Mouse (Mus musculus): ENCODE data around the gene Uts2b. TPM values are rescaled to one million over a fixed set of nuclear protein-coding genes. Genes with fewer than 3 reads are reported as not detected.

Gene Uts2b
- polyA plus RNA-seq, 1 experiment, result not detected

- H3K27me3 ChIP-seq (ENCODE audit: control insufficient read depth, insufficient read depth, low read length), result no peaks in the 10 kb centered on the region
- TF ChIP-seq CTCF (IDR thresholded peaks at IDR 0.05; ENCODE audit: control insufficient read depth, insufficient read depth, insufficient replicate concordance, low read depth, low read length) (no peak), POLR2A (IDR thresholded peaks at IDR 0.05; ENCODE audit: control insufficient read depth, low read depth, low read length) (no peak)
- no peaks in the 10 kb centered on the region for H3K36me3 ChIP-seq (ENCODE audit: control insufficient read depth, insufficient read depth, low read length)
- H3K27ac ChIP-seq (ENCODE audit: control insufficient read depth, insufficient read depth, low read depth, low read length), result no peak overlapping the region
- H3K4me3 ChIP-seq (ENCODE audit: control insufficient read depth, low read depth, low read length), result no peak overlapping the region
- H3K4me1 ChIP-seq (ENCODE audit: control insufficient read depth, insufficient read depth, low read length), result no peaks in the 10 kb centered on the region
Observed at GRCm38 (mm10) chr16:27396951-27397350, 26.9 kb upstream of the Uts2b start.

DNA sequence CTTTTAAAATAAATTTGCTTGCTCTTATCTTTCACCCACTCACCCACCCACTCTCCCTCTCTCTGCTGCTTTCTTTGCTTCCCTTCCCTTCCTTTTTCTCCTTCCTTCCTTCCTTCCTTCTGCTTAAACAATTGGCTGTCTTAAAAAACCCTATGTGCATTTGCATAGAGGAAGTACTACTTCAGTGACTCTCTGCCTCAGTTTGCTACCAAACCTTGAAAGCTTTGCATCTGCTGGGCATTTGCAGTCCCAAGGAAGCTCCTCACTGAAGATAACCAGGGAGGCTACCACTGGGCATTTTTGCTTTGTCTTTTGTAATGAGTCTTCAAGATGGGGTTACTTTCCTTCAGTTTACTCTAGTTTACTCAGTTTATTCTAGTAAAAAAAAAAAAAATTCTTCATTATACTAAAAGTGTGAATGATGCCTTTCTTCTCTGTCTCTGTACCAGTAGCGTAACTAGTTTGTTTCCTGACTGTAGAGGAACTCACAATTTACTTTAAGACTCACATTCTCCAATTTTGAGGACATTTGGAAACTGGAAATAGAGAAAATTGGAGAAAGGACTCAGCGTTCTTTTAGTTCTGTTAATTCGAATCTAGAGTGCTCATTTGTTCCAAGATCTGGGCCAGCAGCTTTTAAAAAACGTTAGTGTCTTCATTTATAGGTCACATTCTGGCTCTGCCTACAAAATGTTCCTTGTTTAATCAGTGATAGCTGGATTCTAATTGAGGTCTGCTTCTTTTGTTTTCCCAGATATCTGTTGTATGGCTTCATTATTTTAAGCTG, 25.4 kb upstream of the Uts2b start:
- TF ChIP-seq CTCF (IDR thresholded peaks at IDR 0.05; ENCODE audit: control insufficient read depth, insufficient read depth, insufficient replicate concordance, low read depth, low read length), result no peak
- TF ChIP-seq POLR2A (IDR thresholded peaks at IDR 0.05; ENCODE audit: control insufficient read depth, low read depth, low read length), result no peak
- H3K4me3 ChIP-seq (ENCODE audit: control insufficient read depth, low read depth, low read length), result no peak overlapping the region
- no peak overlapping the region for H3K27ac ChIP-seq (ENCODE audit: control insufficient read depth, insufficient read depth, low read depth, low read length)

GRCm38 (mm10) chr16:27391845-27392244, 21.8 kb upstream of the Uts2b start:
- TF ChIP-seq CTCF (IDR thresholded peaks at IDR 0.05; ENCODE audit: control insufficient read depth, insufficient read depth, insufficient replicate concordance, low read depth, low read length) (no peak), POLR2A (IDR thresholded peaks at IDR 0.05; ENCODE audit: control insufficient read depth, low read depth, low read length) (no peak)
- H3K36me3 ChIP-seq (ENCODE audit: control insufficient read depth, insufficient read depth, low read length), result no peaks in the 10 kb centered on the region
- peaks cover 5% of the 10 kb centered on the region for H3K4me1 ChIP-seq (ENCODE audit: control insufficient read depth, insufficient read depth, low read length)
- H3K27ac ChIP-seq (ENCODE audit: control insufficient read depth, insufficient read depth, low read depth, low read length), result no peak overlapping the region
- peak overlapping the region; percentile 29 for H3K4me3 ChIP-seq (ENCODE audit: control insufficient read depth, low read depth, low read length)
- no peaks in the 10 kb centered on the region for H3K27me3 ChIP-seq (ENCODE audit: control insufficient read depth, insufficient read depth, low read length)

More for the DNA sequence above, 25.4 kb upstream of the Uts2b start:
- Histone ChIP-seq H3K4me1 (ENCODE audit: control insufficient read depth, insufficient read depth, low read length) (no peaks in the 10 kb centered on the region), H3K27me3 (ENCODE audit: control insufficient read depth, insufficient read depth, low read length) (no peaks in the 10 kb centered on the region), H3K36me3 (ENCODE audit: control insufficient read depth, insufficient read depth, low read length) (no peaks in the 10 kb centered on the region)

DNA sequence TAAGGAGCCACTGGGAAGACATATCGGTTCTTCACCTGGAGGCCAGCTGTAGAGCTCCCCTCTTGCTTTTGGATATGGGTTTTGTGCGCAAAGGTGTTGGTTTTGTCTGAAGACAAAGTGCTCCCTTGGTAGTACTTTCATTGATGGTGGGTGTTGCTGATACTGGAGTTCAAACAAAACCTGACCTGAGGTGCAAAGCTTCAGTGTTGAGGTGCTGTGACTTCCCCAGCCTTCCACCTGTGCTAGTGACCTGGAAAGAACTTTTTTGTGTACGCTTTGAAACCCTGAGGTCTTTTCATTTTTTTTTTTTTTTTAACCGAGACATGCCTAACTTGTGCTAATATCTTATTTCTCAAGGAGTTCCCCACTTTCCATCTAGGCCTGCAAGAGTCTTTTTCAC, 20.3 kb upstream of the Uts2b start:
- H3K27ac ChIP-seq (ENCODE audit: control insufficient read depth, insufficient read depth, low read depth, low read length), result peak overlapping the region; percentile 61; the same call in 1 of the 2 replicates
- H3K36me3 ChIP-seq (ENCODE audit: control insufficient read depth, insufficient read depth, low read length), result no peaks in the 10 kb centered on the region
- H3K4me1 ChIP-seq (ENCODE audit: control insufficient read depth, insufficient read depth, low read length), result peaks cover 5% of the 10 kb centered on the region

GRCm38 (mm10) chr16:27389534-27390282, 19.7 kb upstream of the Uts2b start:
- H3K4me3 ChIP-seq (ENCODE audit: control insufficient read depth, low read depth, low read length), result peak overlapping the region; percentile 97
- H3K27me3 ChIP-seq (ENCODE audit: control insufficient read depth, insufficient read depth, low read length), result no peaks in the 10 kb centered on the region
- H3K36me3 ChIP-seq (ENCODE audit: control insufficient read depth, insufficient read depth, low read length), result no peaks in the 10 kb centered on the region
- peak overlapping the region; percentile 93 for H3K27ac ChIP-seq (ENCODE audit: control insufficient read depth, insufficient read depth, low read depth, low read length)
- no peak for TF ChIP-seq CTCF (IDR thresholded peaks at IDR 0.05; ENCODE audit: control insufficient read depth, insufficient read depth, insufficient replicate concordance, low read depth, low read length)
- TF ChIP-seq POLR2A (IDR thresholded peaks at IDR 0.05; ENCODE audit: control insufficient read depth, low read depth, low read length), result no peak; the same call in 1 of the 2 replicates
- H3K4me1 ChIP-seq (ENCODE audit: control insufficient read depth, insufficient read depth, low read length), result peaks cover 5% of the 10 kb centered on the region

More for the DNA sequence above, 20.3 kb upstream of the Uts2b start:
- Histone ChIP-seq H3K4me3 (ENCODE audit: control insufficient read depth, low read depth, low read length) (peak overlapping the region; percentile 97), H3K27me3 (ENCODE audit: control insufficient read depth, insufficient read depth, low read length) (no peaks in the 10 kb centered on the region)
- TF ChIP-seq CTCF (IDR thresholded peaks at IDR 0.05; ENCODE audit: control insufficient read depth, insufficient read depth, insufficient replicate concordance, low read depth, low read length) (no peak), POLR2A (IDR thresholded peaks at IDR 0.05; ENCODE audit: control insufficient read depth, low read depth, low read length) (no peak)

- Histone ChIP-seq H3K36me3 (ENCODE audit: control insufficient read depth, insufficient read depth, low read length) (no peaks in the 10 kb centered on the region), H3K4me3 (ENCODE audit: control insufficient read depth, low read depth, low read length) (peak within 1 kb of the TSS; percentile 97), H3K4me1 (ENCODE audit: control insufficient read depth, insufficient read depth, low read length) (peaks cover 5% of the 10 kb centered on the region), H3K27me3 (ENCODE audit: control insufficient read depth, insufficient read depth, low read length) (no peaks in the 10 kb centered on the region), H3K27ac (ENCODE audit: control insufficient read depth, insufficient read depth, low read depth, low read length) (peak within 1 kb of the TSS; percentile 93)
- TF ChIP-seq POLR2A (IDR thresholded peaks at IDR 0.05; ENCODE audit: control insufficient read depth, low read depth, low read length), result peak; percentile 51
- TF ChIP-seq CTCF (IDR thresholded peaks at IDR 0.05; ENCODE audit: control insufficient read depth, insufficient read depth, insufficient replicate concordance, low read depth, low read length), result no peak
Observed at GRCm38 (mm10) chr16:27388761-27389451, 18.9 kb upstream of the Uts2b start, which contains the start of gene Ccdc50. TSS of gene Ccdc50 (plus strand) at chr16:27388869.
